Mouse (Mus musculus) kidney, adult 2 months (tissue): ENCODE measurements around the gene D430041D05Rik. TPM values are rescaled to one million over a fixed set of nuclear protein-coding genes. Genes with fewer than 3 reads are reported as not detected.

Experiments
- DNase-seq: peaks from one replicate; pipeline ENCODE4 v3.0.0; 2021
- H3K27ac ChIP-seq: fragments of 200-500 bp; 2 replicates; pipeline ENCODE4 v1.5.1; 2012; ENCODE audit warnings: low read depth, low read length, control low read depth, inconsistent platforms; ENCODE audit not compliant: insufficient read depth
- H3K27me3 ChIP-seq: fragments of 200-500 bp; replicated peaks from 2 replicates; pipeline ENCODE4 v1.6.1; 2012; ENCODE audit warnings: mild to moderate bottlenecking, moderate library complexity, low read length, inconsistent platforms; ENCODE audit not compliant: control insufficient read depth, insufficient read depth
- H3K36me3 ChIP-seq: fragments of 200-500 bp; 2 replicates; pipeline ENCODE4 v1.6.1; 2012; ENCODE audit warnings: mild to moderate bottlenecking, moderate library complexity, low read length, inconsistent platforms; ENCODE audit not compliant: control insufficient read depth, insufficient read depth
- H3K4me1 ChIP-seq: fragments of 200-500 bp; 2 replicates; pipeline ENCODE4 v1.6.1; 2011; ENCODE audit warnings: low read length; ENCODE audit not compliant: control insufficient read depth, insufficient read depth
- H3K4me3 ChIP-seq: fragments of 200-500 bp; 2 replicates; pipeline ENCODE4 v1.5.1; 2011; ENCODE audit warnings: mild to moderate bottlenecking, low read depth, low read length, control low read depth; ENCODE audit not compliant: insufficient read depth
- CTCF ChIP-seq: fragments of 200-500 bp; conservative IDR thresholded peaks from 2 replicates; pipeline ENCODE4 v1.5.1; 2011; ENCODE audit warnings: low read depth, mild to moderate bottlenecking, control low read depth, low read length, moderate library complexity, mixed read lengths; ENCODE audit not compliant: insufficient read depth, insufficient read length
- POLR2A ChIP-seq: fragments of 200-500 bp; IDR thresholded peaks from one replicate; pipeline ENCODE4 v1.6.1; 2011; ENCODE audit warnings: low read depth, low read length, control low read depth
- WGBS: fragments of 180-500 bp; shearing (Covaris S2); methylation state at CpG from one replicate; pipeline ENCODE4 v1.1.7; 2018; 5-methylcytosine and 5-hydroxymethylcytosine counted together
- polyA plus RNA-seq: library from polyadenylated mRNA; depleted of rRNA; stranded (reverse); fragments of >200 nt; gene quantifications from 2 replicates; pipeline ENCODE4 v1.2.3, GENCODE M21; 2012

The D430041D05Rik gene
- polyA plus RNA-seq, 1 experiment, result 0.02 TPM

- WGBS, result 85% methylated on average over 13 of the region's 13 CpGs
- no peak for DNase-seq
- TF ChIP-seq CTCF (no peak), POLR2A (no peak)
- Histone ChIP-seq H3K36me3 (no peaks in the 10 kb centered on the region), H3K4me1 (no peaks in the 10 kb centered on the region), H3K27me3 (no peaks in the 10 kb centered on the region), H3K4me3 (no peak overlapping the region), H3K27ac (no peak overlapping the region)
Measured at GRCm38 (mm10) chr2:104351415-104352203, 59.2 kb downstream of the D430041D05Rik start.

GRCm38 (mm10) chr2:104337619-104338018, 73.2 kb downstream of the D430041D05Rik start:
- DNase-seq, result no peak
- H3K4me1 ChIP-seq, result no peaks in the 10 kb centered on the region
- H3K27ac ChIP-seq, result no peak overlapping the region
- H3K36me3 ChIP-seq, result no peaks in the 10 kb centered on the region
- no peaks in the 10 kb centered on the region for H3K27me3 ChIP-seq
- TF ChIP-seq POLR2A, result no peak
- TF ChIP-seq CTCF, result no peak
- no peak overlapping the region for H3K4me3 ChIP-seq

DNA sequence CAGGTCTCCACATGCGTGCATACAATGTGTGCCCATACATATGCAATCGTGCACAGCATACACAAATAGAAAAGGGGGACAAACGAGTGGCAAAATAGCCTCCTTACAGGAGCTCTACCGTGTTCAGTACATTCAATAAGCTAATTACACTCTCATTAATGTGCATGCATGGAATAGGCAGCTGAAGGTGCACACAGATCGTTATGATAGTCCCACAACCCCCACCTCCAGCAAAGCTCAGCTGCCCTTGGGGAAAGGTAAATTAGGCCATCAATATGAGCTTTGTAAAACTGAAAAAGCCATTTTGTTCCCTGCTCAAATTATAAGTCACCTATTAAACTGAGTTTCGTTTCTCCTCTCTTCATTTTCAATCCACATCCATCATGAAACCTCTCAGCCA, 75.0 kb downstream of the D430041D05Rik start:
- H3K4me1 ChIP-seq, result no peaks in the 10 kb centered on the region
- no peaks in the 10 kb centered on the region for H3K27me3 ChIP-seq
- DNase-seq, result peak; percentile 65
- H3K4me3 ChIP-seq, result no peak overlapping the region
- 51% methylated on average over 6 of the region's 6 CpGs for WGBS
- TF ChIP-seq POLR2A, result no peak
- no peak for TF ChIP-seq CTCF
- H3K27ac ChIP-seq, result peak overlapping the region; percentile 66
- no peaks in the 10 kb centered on the region for H3K36me3 ChIP-seq

DNA sequence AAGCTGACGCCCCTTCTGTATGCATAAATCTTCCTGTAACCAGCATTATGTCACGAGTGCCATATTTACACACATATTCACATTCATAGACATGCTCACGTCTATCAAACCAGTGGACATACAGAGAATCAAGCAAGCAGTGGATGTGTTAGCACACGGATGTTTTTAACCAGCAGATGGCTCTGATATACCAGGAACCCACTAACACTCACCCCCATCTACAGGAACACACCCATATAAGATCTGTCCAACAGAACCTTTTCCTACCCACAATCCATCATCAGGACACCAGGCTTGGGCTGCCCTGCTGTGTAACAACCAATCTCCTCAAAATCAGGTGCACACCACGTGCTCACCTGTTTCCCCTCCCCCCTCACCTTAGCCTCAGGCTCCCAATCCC, 76.9 kb downstream of the D430041D05Rik start:
- 63% methylated on average over 5 of the region's 5 CpGs for WGBS
- Histone ChIP-seq H3K36me3 (no peaks in the 10 kb centered on the region), H3K4me3 (no peak overlapping the region), H3K27me3 (no peaks in the 10 kb centered on the region), H3K4me1 (no peaks in the 10 kb centered on the region), H3K27ac (no peak overlapping the region)
- no peak for DNase-seq
- no peak for TF ChIP-seq POLR2A
- no peak for TF ChIP-seq CTCF

- WGBS, result 74% methylated on average over 4 of the region's 4 CpGs
- no peaks in the 10 kb centered on the region for H3K4me1 ChIP-seq
- H3K4me3 ChIP-seq, result no peak overlapping the region
- no peak for DNase-seq
- no peak overlapping the region for H3K27ac ChIP-seq
- TF ChIP-seq POLR2A (no peak), CTCF (no peak)
- H3K36me3 ChIP-seq, result no peaks in the 10 kb centered on the region
- H3K27me3 ChIP-seq, result no peaks in the 10 kb centered on the region
Measured at GRCm38 (mm10) chr2:104332707-104333106, 78.1 kb downstream of the D430041D05Rik start.

- TF ChIP-seq POLR2A (no peak), CTCF (no peak)
- no peak for DNase-seq
- H3K27me3 ChIP-seq, result no peaks in the 10 kb centered on the region
- H3K27ac ChIP-seq, result no peak overlapping the region
- no peaks in the 10 kb centered on the region for H3K4me1 ChIP-seq
- no peak overlapping the region for H3K4me3 ChIP-seq
- H3K36me3 ChIP-seq, result no peaks in the 10 kb centered on the region
- WGBS, result 88% methylated on average over 6 of the region's 6 CpGs
Measured at GRCm38 (mm10) chr2:104331261-104331660, 79.6 kb downstream of the D430041D05Rik start.

DNA sequence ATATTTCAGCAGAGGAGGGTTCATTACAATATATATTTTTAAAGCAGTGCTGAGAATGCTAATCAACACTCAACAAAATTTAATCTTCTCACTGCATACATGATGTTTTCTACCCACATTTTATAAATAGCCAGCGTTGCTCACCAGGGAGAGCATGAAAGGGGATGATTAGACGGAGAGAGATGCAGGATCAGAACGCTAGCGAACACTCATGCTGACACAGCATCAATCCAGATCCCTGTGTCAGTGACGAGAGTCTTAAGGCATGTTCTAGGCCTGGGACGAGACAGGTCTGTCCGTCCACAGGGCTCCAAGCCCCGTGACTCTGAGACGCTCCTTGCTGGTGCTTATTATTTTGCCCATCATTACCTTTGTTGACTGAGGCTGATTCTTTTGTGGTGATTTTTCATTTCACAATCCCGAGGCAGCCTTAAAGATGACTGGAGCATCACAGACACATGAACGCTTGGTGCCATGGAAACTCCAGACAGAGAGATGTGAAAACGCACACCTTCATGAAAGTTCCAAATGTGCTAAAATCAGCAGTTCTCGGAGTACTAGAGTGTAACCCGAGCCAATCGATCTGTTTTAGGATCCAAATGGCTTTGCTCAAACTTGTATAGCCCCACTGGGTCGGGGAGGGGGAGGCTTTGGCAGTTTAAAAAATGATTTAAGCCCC, 83.6 kb downstream of the D430041D05Rik start:
- TF ChIP-seq CTCF (no peak), POLR2A (no peak)
- Histone ChIP-seq H3K4me1 (no peaks in the 10 kb centered on the region), H3K27ac (no peak overlapping the region), H3K4me3 (no peak overlapping the region), H3K36me3 (no peaks in the 10 kb centered on the region), H3K27me3 (no peaks in the 10 kb centered on the region)
- 61% methylated on average over 16 of the region's 16 CpGs for WGBS
- no peak for DNase-seq
